Mouse (Mus musculus): ENCODE results near the gene Mastl.

DNA sequence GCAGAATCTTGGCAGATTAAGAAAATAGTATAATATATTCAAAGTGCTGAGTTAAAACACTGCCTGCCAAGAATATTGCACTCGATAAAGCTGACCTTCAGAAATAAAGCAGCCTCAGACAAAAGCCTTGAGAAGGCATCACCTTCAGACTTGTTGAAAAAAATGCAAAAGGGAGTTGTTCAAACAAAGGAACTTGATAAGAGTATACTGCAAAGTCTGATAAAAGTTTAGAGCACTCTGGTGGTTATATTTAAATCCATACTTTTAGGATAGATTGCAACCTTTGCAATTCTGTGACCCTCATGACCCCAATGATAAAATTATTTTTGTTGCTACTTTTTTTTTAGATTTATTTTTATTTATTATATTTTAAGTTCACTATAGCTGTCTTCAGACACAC, 45.2 kb upstream of the Mastl start:
- TF ChIP-seq CTCF (IDR thresholded peaks at IDR 0.05; ENCODE audit: insufficient read depth, low read depth, low read length) (no peak), POLR2A (IDR thresholded peaks at IDR 0.05; ENCODE audit: insufficient read depth, low read depth, low read length) (no peak)
